Mouse (Mus musculus) MEL (cell line): ENCODE measurements around the gene Ddn.

Experiments used
- CTCF ChIP-seq, 3 experiments: IDR thresholded peaks in 2 of 3; conservative IDR thresholded peaks in 1 of 3; 2 replicates each; pipeline ENCODE4 v1.5.1; 2011 to 2012; ENCODE audit warnings: low read length in 3 of 3, low read depth in 2 of 3, mild to moderate bottlenecking in 2 of 3, improper control_type of control experiment in 1 of 3, inconsistent platforms in 1 of 3, mixed read lengths in 1 of 3, moderate library complexity in 1 of 3; ENCODE audit not compliant: control insufficient read depth in 1 of 3, insufficient read depth in 1 of 3, poor library complexity in 1 of 3, severe bottlenecking in 1 of 3
- EP300 ChIP-seq, 2 experiments: IDR thresholded peaks; 2 replicates each; pipeline ENCODE4 v1.6.1; 2011; ENCODE audit warnings: improper control_type of control experiment in 2 of 2, low read length in 2 of 2, low read depth in 1 of 2, mild to moderate bottlenecking in 1 of 2
- MYC ChIP-seq: IDR thresholded peaks from 2 replicates; pipeline ENCODE4 v1.6.1; 2011; ENCODE audit warnings: low read depth, mild to moderate bottlenecking, low read length, improper control_type of control experiment, moderate library complexity
- POLR2A ChIP-seq, 2 experiments: IDR thresholded peaks; 2 replicates each; pipeline ENCODE4 v1.6.1; 2011 to 2012; ENCODE audit warnings: low read length in 2 of 2, mild to moderate bottlenecking in 2 of 2, control low read depth in 1 of 2, improper control_type of control experiment in 1 of 2, low read depth in 1 of 2, moderate library complexity in 1 of 2; ENCODE audit not compliant: control insufficient read depth in 1 of 2, insufficient read depth in 1 of 2, poor library complexity in 1 of 2
- RAD21 ChIP-seq: IDR thresholded peaks from 2 replicates; pipeline ENCODE4 v1.6.1; 2011; ENCODE audit warnings: mild to moderate bottlenecking, low read depth, low read length, improper control_type of control experiment
- TCF12 ChIP-seq: IDR thresholded peaks from 2 replicates; pipeline ENCODE4 v1.6.1; 2014; ENCODE audit warnings: low read depth, mild to moderate bottlenecking, inconsistent platforms, low read length, improper control_type of control experiment, moderate library complexity

DNA sequence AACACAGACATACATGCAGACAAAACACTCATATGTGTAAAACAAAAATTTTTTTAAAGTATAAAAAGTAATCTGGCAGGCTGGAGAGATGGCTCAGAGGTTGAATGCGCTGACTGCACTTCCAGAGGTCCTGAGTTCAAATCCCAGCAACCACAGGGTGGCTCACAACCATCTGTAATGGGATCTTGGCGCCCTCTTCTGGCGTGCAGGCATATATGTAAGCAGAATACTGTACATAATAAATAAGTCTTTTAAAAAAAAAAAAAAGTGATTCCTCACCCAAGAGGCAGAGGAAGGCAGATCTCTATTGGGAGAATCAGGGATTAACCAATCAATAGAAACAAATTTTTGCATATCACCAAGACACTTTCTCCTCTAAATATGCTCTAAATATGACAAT, 14.1 kb upstream of the Ddn start:
- TF ChIP-seq TCF12 (no peak), MYC (no peak), CTCF (IDR thresholded peaks at IDR 0.05 in 2 of 3, conservative IDR thresholded peaks at IDR 0.05 in 1 of 3; ENCODE audit: control insufficient read depth in 1 of 3, insufficient read depth in 1 of 3, low read depth in 2 of 3, low read length in 3 of 3, poor library complexity in 1 of 3, severe bottlenecking in 1 of 3) (peak; percentile 57 to 65 (median 57)), EP300 (IDR thresholded peaks at IDR 0.05; ENCODE audit: low read depth in 1 of 2, low read length in 2 of 2) (no peak), POLR2A (IDR thresholded peaks at IDR 0.05; ENCODE audit: control insufficient read depth in 1 of 2, insufficient read depth in 1 of 2, low read depth in 1 of 2, low read length in 2 of 2, poor library complexity in 1 of 2) (no peak), RAD21 (peak; percentile 15)
